Mouse (Mus musculus): ENCODE data around the gene Srpk2. TPM values are rescaled to one million over a fixed set of nuclear protein-coding genes. Genes with fewer than 3 reads are reported as not detected.
"Not testable (repeated sequence)": the region's sequence is repeated elsewhere in the genome, so short reads cannot be mapped to it uniquely, and the experiment has no call there.

Gene Srpk2
- polyA plus RNA-seq, 1 experiment from 2014 or later: 30.5 TPM

GRCm38 (mm10) chr5:23566382-23566781, 118.0 kb downstream of the Srpk2 start:
- no peak overlapping the region for H3K9ac ChIP-seq (ENCODE audit: low read depth, low read length)
- no peak for ATAC-seq
- H3K36me3 ChIP-seq (ENCODE audit: control insufficient read depth, insufficient read depth, low read length): no peaks in the 10 kb centered on the region
- no peak overlapping the region for H3K4me2 ChIP-seq (ENCODE audit: low read depth, low read length)
- 88% methylated on average over 6 of the region's 6 CpGs for WGBS
- H3K4me3 ChIP-seq (ENCODE audit: low read length): no peak overlapping the region
- no peaks in the 10 kb centered on the region for H3K9me3 ChIP-seq (ENCODE audit: control insufficient read depth, low read length)
- no peaks in the 10 kb centered on the region for H3K4me1 ChIP-seq (ENCODE audit: control insufficient read depth, insufficient read depth, low read length)
- H3K27me3 ChIP-seq (replicated peaks; ENCODE audit: control insufficient read depth, insufficient read depth, low read length): no peaks in the 10 kb centered on the region
- no peak overlapping the region for H3K27ac ChIP-seq (ENCODE audit: low read length)

DNA sequence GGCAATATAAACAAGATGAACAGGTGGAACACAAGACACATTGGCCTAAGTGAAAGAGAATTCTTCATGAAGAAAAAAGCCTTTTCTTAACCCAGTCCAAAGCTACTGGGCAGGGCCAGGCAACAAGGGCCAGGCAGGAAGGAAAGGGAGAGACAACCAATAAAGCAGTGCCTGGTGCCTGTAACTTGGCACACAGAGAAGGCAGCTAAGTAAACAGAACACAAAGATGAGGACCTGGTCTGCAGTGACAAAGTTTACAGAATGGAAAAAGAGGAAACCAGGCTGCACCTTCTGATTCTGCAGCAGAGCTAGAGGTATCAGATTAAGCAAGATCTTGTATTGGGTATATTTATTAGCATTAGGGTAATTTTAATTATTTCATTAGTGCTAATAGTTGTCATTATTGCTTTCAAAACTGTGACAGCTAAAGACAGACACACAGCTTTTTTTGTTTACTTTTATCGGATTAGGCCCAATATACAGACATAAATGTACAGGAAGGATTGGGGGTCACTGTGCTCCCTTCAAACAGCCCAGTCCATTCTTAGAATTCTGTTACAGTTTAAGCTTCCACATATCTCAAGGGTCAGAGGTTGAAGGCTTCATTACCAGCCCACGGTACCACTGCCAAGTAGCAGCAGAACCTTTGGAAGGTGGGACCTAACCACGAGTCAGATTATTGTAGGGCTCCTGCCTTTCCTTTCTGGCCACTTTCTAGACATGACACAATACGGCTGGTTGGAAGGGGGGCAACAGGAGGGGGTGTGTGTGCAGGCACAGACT, 121.9 kb downstream of the Srpk2 start:
- no peaks in the 10 kb centered on the region for H3K27me3 ChIP-seq (replicated peaks; ENCODE audit: control insufficient read depth, insufficient read depth, low read length)
- WGBS: 52% methylated on average over 4 of the region's 4 CpGs
- no peak overlapping the region for H3K4me3 ChIP-seq (ENCODE audit: low read length)
- H3K27ac ChIP-seq (ENCODE audit: low read length): no peak overlapping the region
- H3K36me3 ChIP-seq (ENCODE audit: control insufficient read depth, insufficient read depth, low read length): no peaks in the 10 kb centered on the region
- no peaks in the 10 kb centered on the region for H3K9me3 ChIP-seq (ENCODE audit: control insufficient read depth, low read length)
- no peak overlapping the region for H3K9ac ChIP-seq (ENCODE audit: low read depth, low read length)
- no peaks in the 10 kb centered on the region for H3K4me1 ChIP-seq (ENCODE audit: control insufficient read depth, insufficient read depth, low read length)
- no peak overlapping the region for H3K4me2 ChIP-seq (ENCODE audit: low read depth, low read length)
- no peak for ATAC-seq

DNA sequence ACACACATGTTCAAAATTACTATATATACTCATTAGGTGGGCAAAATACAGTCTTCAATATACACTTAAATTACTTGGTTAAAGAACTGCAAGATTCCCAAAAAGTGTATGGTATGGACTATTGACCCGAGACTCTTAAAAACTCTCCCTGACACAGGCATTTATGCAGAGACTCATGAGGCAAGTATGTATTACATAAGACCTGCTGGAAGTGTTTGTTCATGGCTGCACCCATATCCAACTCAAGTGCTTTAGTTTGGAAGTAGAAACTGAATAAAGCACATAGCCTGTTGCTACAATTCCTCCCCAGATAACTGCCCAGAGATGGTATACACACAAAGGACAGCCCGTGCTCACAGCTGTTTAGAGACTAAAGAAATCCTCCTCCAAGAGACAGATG, 123.2 kb downstream of the Srpk2 start:
- 91% methylated on average over 2 of the region's 2 CpGs for WGBS
- Histone ChIP-seq H3K9me3 (ENCODE audit: control insufficient read depth, low read length) (no peaks in the 10 kb centered on the region), H3K4me2 (ENCODE audit: low read depth, low read length) (no peak overlapping the region), H3K27me3 (replicated peaks; ENCODE audit: control insufficient read depth, insufficient read depth, low read length) (no peaks in the 10 kb centered on the region), H3K27ac (ENCODE audit: low read length) (no peak overlapping the region), H3K4me1 (ENCODE audit: control insufficient read depth, insufficient read depth, low read length) (no peaks in the 10 kb centered on the region; the same call in 1 of the 2 replicates), H3K36me3 (ENCODE audit: control insufficient read depth, insufficient read depth, low read length) (no peaks in the 10 kb centered on the region), H3K4me3 (ENCODE audit: low read length) (no peak overlapping the region), H3K9ac (ENCODE audit: low read depth, low read length) (no peak overlapping the region)
- no peak for ATAC-seq

- Histone ChIP-seq H3K27me3 (replicated peaks; ENCODE audit: control insufficient read depth, insufficient read depth, low read length) (no peaks in the 10 kb centered on the region), H3K36me3 (ENCODE audit: control insufficient read depth, insufficient read depth, low read length) (no peaks in the 10 kb centered on the region), H3K9ac (ENCODE audit: low read depth, low read length) (no peak overlapping the region), H3K27ac (ENCODE audit: low read length) (no peak overlapping the region), H3K9me3 (ENCODE audit: control insufficient read depth, low read length) (no peaks in the 10 kb centered on the region), H3K4me2 (ENCODE audit: low read depth, low read length) (no peak overlapping the region), H3K4me3 (ENCODE audit: low read length) (no peak overlapping the region), H3K4me1 (ENCODE audit: control insufficient read depth, insufficient read depth, low read length) (peaks cover 2% of the 10 kb centered on the region; the same call in 1 of the 2 replicates)
- WGBS: 71% methylated on average over 4 of the region's 4 CpGs
- no peak for ATAC-seq
These were observed 124.2 kb downstream of the Srpk2 start for GRCm38 (mm10) chr5:23560171-23560570.

- H3K4me3 ChIP-seq (ENCODE audit: low read length): no peak overlapping the region
- no peaks in the 10 kb centered on the region for H3K9me3 ChIP-seq (ENCODE audit: control insufficient read depth, low read length)
- H3K9ac ChIP-seq (ENCODE audit: low read depth, low read length): no peak overlapping the region
- H3K4me2 ChIP-seq (ENCODE audit: low read depth, low read length): no peak overlapping the region
- H3K27me3 ChIP-seq (replicated peaks; ENCODE audit: control insufficient read depth, insufficient read depth, low read length): no peaks in the 10 kb centered on the region
- peaks cover 5% of the 10 kb centered on the region; the same call in 1 of the 2 replicates for H3K4me1 ChIP-seq (ENCODE audit: control insufficient read depth, insufficient read depth, low read length)
- no peak overlapping the region for H3K27ac ChIP-seq (ENCODE audit: low read length)
- no peaks in the 10 kb centered on the region for H3K36me3 ChIP-seq (ENCODE audit: control insufficient read depth, insufficient read depth, low read length)
- WGBS: 50% methylated on average over 7 of the region's 7 CpGs
- peak; percentile 79 for ATAC-seq
These were observed 128.2 kb downstream of the Srpk2 start for GRCm38 (mm10) chr5:23556007-23556770.

- not testable (repeated sequence) for H3K36me3 ChIP-seq (ENCODE audit: control insufficient read depth, insufficient read depth, low read length); H3K27ac ChIP-seq (ENCODE audit: low read length); H3K9ac ChIP-seq (ENCODE audit: low read depth, low read length); H3K4me3 ChIP-seq (ENCODE audit: low read length); H3K27me3 ChIP-seq (replicated peaks; ENCODE audit: control insufficient read depth, insufficient read depth, low read length); H3K4me2 ChIP-seq (ENCODE audit: low read depth, low read length); H3K4me1 ChIP-seq (ENCODE audit: control insufficient read depth, insufficient read depth, low read length); ATAC-seq; H3K9me3 ChIP-seq (ENCODE audit: control insufficient read depth, low read length)
- 72% methylated on average over 3 of the region's 3 CpGs for WGBS
These were observed 131.1 kb downstream of the Srpk2 start for GRCm38 (mm10) chr5:23553338-23553737.

- no peak overlapping the region for H3K9ac ChIP-seq (ENCODE audit: low read depth, low read length)
- no peak for ATAC-seq
- 77% methylated on average over 5 of the region's 5 CpGs for whole genome bisulfite sequencing
- H3K9me3 ChIP-seq (ENCODE audit: control insufficient read depth, low read length): no peaks in the 10 kb centered on the region
- H3K4me2 ChIP-seq (ENCODE audit: low read depth, low read length): no peak overlapping the region
- no peak overlapping the region for H3K4me3 ChIP-seq (ENCODE audit: low read length)
- H3K36me3 ChIP-seq (ENCODE audit: control insufficient read depth, insufficient read depth, low read length): no peaks in the 10 kb centered on the region
- peaks cover 5% of the 10 kb centered on the region; the same call in 1 of the 2 replicates for H3K4me1 ChIP-seq (ENCODE audit: control insufficient read depth, insufficient read depth, low read length)
- H3K27ac ChIP-seq (ENCODE audit: low read length): no peak overlapping the region
- H3K27me3 ChIP-seq (replicated peaks; ENCODE audit: control insufficient read depth, insufficient read depth, low read length): no peaks in the 10 kb centered on the region
These were observed 132.7 kb downstream of the Srpk2 start for GRCm38 (mm10) chr5:23551687-23552086.

- H3K9ac ChIP-seq (ENCODE audit: low read depth, low read length): no peak overlapping the region
- H3K27ac ChIP-seq (ENCODE audit: low read length): no peak overlapping the region
- no peaks in the 10 kb centered on the region for H3K4me1 ChIP-seq (ENCODE audit: control insufficient read depth, insufficient read depth, low read length)
- WGBS: 87% methylated on average over 7 of the region's 7 CpGs
- 0 out of 2 replicates have a peak, but pooled peaks cover 2% of the 10 kb centered on the region for H3K36me3 ChIP-seq (ENCODE audit: control insufficient read depth, insufficient read depth, low read length)
- no peak overlapping the region for H3K4me2 ChIP-seq (ENCODE audit: low read depth, low read length)
- ATAC-seq: no peak
- H3K4me3 ChIP-seq (ENCODE audit: low read length): no peak overlapping the region
- no peaks in the 10 kb centered on the region for H3K9me3 ChIP-seq (ENCODE audit: control insufficient read depth, low read length)
- no peaks in the 10 kb centered on the region for H3K27me3 ChIP-seq (replicated peaks; ENCODE audit: control insufficient read depth, insufficient read depth, low read length)
These were observed 148.7 kb downstream of the Srpk2 start for GRCm38 (mm10) chr5:23535692-23536091.

DNA sequence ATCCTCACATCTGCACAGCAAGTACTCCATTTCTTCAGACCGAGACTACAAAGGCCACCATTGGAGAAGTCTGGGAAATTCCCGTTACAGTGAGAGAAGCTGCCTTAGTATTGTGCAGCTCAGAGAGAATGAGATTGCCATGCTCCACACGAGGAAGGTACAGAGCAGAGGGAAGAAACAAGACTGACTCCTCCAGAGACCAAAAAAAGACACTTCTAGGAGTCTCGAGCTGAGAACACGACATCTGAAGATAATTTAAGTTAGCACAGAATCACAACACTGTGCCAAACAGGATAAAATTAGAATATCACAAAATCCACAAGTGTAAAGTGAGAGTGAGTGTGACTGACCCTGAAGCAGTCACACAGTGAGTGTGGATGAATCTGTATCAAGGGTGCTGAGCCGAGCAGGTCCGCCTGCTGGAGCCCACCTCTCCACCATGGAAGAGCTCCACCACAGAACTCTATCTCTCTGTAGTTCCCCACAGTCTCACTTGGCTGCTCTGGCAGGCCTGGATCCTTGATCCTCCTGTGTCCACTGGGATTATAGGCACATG, 152.8 kb downstream of the Srpk2 start:
- no peak overlapping the region for H3K4me2 ChIP-seq (ENCODE audit: low read depth, low read length)
- no peaks in the 10 kb centered on the region for H3K9me3 ChIP-seq (ENCODE audit: control insufficient read depth, low read length)
- no peaks in the 10 kb centered on the region for H3K36me3 ChIP-seq (ENCODE audit: control insufficient read depth, insufficient read depth, low read length)
- H3K9ac ChIP-seq (ENCODE audit: low read depth, low read length): no peak overlapping the region
- no peaks in the 10 kb centered on the region for H3K27me3 ChIP-seq (replicated peaks; ENCODE audit: control insufficient read depth, insufficient read depth, low read length)
- H3K27ac ChIP-seq (ENCODE audit: low read length): no peak overlapping the region
- no peaks in the 10 kb centered on the region for H3K4me1 ChIP-seq (ENCODE audit: control insufficient read depth, insufficient read depth, low read length)
- no peak for ATAC-seq
- 92% methylated on average over 7 of the region's 7 CpGs for WGBS
- H3K4me3 ChIP-seq (ENCODE audit: low read length): no peak overlapping the region
